Mouse (Mus musculus): ENCODE measurements around the gene Akr1b3. TPM values are rescaled to one million over a fixed set of nuclear protein-coding genes. Genes with fewer than 3 reads are reported as not detected.

Akr1b3 gene
- 188 TPM in 2 replicates for polyA plus RNA-seq (2015; fragmentation: Nextera tagmentation; extraction: Ambion mirVana)

DNA sequence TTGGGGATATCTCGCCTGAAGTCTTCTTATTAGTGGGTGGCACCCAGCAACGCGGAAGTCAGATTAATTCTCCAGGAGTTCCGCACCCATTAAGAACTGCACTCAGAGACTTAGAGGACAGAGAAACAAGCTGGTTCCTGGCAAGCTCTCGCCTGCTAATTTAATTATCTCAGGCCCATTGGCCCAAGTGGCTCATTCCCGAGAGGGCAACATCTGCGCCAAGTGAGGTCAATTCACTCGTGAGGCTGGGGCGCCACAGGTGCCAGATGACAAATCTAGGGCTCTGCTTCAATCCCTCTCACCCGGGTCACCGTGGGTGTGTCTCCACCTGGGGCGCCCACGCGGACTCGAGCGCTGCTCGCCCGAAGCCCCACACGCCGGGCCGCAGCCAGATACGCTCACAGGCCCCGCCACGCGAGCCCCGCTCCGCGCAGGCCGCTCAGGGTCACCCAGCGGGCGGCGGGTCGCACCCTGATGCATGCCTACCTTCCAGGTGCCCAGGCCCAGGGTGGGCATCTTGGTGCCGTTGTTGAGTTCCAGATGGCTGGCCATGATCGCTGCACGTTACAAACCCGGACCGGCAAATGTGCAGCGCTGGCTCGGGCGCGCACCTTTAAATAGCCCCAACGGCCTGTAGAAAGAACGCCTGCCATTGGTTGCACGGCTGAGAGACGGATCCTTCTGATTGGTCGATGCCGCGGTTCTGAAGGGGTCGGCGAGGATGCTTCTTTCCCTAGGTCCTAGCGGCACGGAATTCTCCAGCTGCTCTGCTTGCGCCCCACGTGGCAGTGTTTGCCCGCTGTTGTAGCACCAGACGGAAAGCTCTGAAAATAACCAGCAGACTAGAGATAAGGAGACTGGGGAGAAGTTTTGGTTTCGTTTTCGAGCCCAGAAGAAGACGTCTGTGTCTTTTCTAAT, at the start of gene Akr1b3:
Gene Akr1b3, minus strand, starts transcription at position 625 of the 918 bp plus-strand sequence.
- under 1% methylated on average over 60 of the region's 60 CpGs for WGBS
- Histone ChIP-seq H3K4me2 (replicated peaks; ENCODE audit: low read depth) (peak within 1 kb of the TSS; percentile 98), H3K4me1 (replicated peaks; ENCODE audit: control insufficient read depth, insufficient read depth) (no peaks in the 10 kb centered on the region; the same call in 1 of the 2 replicates), H3K27ac (replicated peaks) (peak within 1 kb of the TSS; percentile 58), H3K36me3 (ENCODE audit: control insufficient read depth, insufficient read depth, low read length) (no peaks in the 10 kb centered on the region), H3K9ac (ENCODE audit: low read length) (peak within 1 kb of the TSS; percentile 76), H3K9me3 (ENCODE audit: control insufficient read depth, low read length) (no peaks in the 10 kb centered on the region), H3K27me3 (ENCODE audit: control insufficient read depth, insufficient read depth, low read length) (no peaks in the 10 kb centered on the region), H3K4me3 (ENCODE audit: low read depth, low read length) (peak within 1 kb of the TSS; percentile 71)
- TF ChIP-seq CTCF (IDR thresholded peaks at IDR 0.05; ENCODE audit: low read depth): peak; percentile 64
- no peak for TF ChIP-seq EP300 (optimal IDR thresholded peaks at IDR 0.05)
- peak; percentile 98 for ATAC-seq (ENCODE audit: low FRiP score, low TSS enrichment)
- DNase-seq (ENCODE audit: low spot score): peak; percentile 92

DNA sequence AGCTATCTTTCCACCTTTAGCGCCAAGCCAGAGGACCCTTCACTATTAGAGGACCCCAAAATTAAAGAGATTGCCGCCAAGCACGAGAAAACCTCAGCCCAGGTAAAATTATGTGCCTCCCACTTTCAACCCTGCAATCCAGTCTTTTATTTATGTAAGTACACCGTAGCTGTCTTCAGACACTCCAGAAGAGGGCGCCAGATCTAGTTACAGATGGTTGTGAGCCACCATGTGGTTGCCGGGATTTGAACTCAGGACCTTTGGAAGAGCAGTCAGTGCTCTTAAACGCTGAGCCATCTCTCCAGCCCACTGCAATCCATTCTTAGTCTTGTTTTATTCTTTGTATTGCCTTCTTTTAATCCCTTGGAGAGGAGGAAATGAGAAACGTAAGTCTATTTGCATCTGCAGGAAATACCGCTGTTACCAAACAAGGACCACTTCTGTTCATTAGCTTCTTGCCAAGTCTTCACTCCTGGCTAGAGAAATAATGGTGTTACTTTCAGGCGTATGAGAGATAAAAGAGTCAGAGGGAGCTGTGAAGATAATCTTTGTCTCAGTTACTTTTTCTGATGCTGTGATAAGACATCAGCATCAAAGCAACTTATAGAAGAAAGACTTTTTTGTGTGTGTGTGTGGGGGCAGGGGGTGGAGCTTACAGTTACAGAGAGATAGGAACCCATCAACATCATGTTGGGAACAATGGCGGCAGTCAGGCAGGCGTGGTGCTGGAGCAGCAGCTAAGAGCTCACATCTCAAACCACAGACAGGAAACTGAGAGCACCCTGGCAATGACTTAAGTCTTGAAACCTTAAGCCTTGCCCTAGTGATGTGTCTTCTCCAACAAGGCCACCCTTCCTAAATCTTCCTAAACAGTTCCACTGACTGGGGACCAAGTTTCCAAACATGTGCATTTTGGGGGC, 47.2 kb upstream of the Akr1b3 start:
- H3K4me2 ChIP-seq (replicated peaks; ENCODE audit: low read depth): no peak overlapping the region
- H3K9ac ChIP-seq (ENCODE audit: low read length): no peak overlapping the region
- no peaks in the 10 kb centered on the region for H3K27me3 ChIP-seq (ENCODE audit: control insufficient read depth, insufficient read depth, low read length)
- WGBS: 84% methylated on average over 12 of the region's 12 CpGs
- H3K9me3 ChIP-seq (ENCODE audit: control insufficient read depth, low read length): no peaks in the 10 kb centered on the region
- no peaks in the 10 kb centered on the region for H3K4me1 ChIP-seq (replicated peaks; ENCODE audit: control insufficient read depth, insufficient read depth)
- TF ChIP-seq CTCF (IDR thresholded peaks at IDR 0.05; ENCODE audit: low read depth) (peak; percentile 31), EP300 (optimal IDR thresholded peaks at IDR 0.05) (no peak)
- no peaks in the 10 kb centered on the region for H3K36me3 ChIP-seq (ENCODE audit: control insufficient read depth, insufficient read depth, low read length)
- H3K27ac ChIP-seq (replicated peaks): no peak overlapping the region
- ATAC-seq (ENCODE audit: low FRiP score, low TSS enrichment): no peak
- no peak overlapping the region for H3K4me3 ChIP-seq (ENCODE audit: low read depth, low read length)
- DNase-seq (ENCODE audit: low spot score): no peak

DNA sequence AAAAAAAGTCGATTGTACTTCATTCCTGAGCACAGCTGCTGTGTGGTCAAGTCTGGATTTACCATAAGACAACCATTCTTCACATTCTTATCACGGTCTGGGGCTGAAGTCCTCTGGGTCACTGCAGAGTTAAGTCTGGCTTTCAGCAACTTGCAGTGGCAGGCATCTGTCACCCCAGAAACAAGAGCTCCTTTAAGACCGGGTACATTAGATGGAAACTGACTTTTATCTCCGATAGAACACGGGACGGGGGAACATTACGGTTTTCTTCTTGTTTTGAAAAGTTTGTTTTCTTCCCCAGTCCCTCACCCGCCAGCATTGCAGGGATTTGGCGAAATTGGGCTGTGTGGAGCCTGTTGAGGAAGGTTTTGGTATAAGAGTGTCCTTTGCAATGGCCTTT, 38.6 kb upstream of the Akr1b3 start:
- ATAC-seq (ENCODE audit: low FRiP score, low TSS enrichment) (no peak), DNase-seq (ENCODE audit: low spot score) (no peak)
- TF ChIP-seq CTCF (IDR thresholded peaks at IDR 0.05; ENCODE audit: low read depth) (no peak), EP300 (optimal IDR thresholded peaks at IDR 0.05) (no peak)
- WGBS: 82% methylated on average over 9 of the region's 9 CpGs
- no peak overlapping the region for H3K4me3 ChIP-seq (ENCODE audit: low read depth, low read length)
- H3K36me3 ChIP-seq (ENCODE audit: control insufficient read depth, insufficient read depth, low read length): no peaks in the 10 kb centered on the region
- H3K4me1 ChIP-seq (replicated peaks; ENCODE audit: control insufficient read depth, insufficient read depth): no peaks in the 10 kb centered on the region
- no peaks in the 10 kb centered on the region for H3K9me3 ChIP-seq (ENCODE audit: control insufficient read depth, low read length)
- no peak overlapping the region for H3K9ac ChIP-seq (ENCODE audit: low read length)
- no peak overlapping the region for H3K4me2 ChIP-seq (replicated peaks; ENCODE audit: low read depth)
- no peaks in the 10 kb centered on the region for H3K27me3 ChIP-seq (ENCODE audit: control insufficient read depth, insufficient read depth, low read length)
- H3K27ac ChIP-seq (replicated peaks): no peak overlapping the region

DNA sequence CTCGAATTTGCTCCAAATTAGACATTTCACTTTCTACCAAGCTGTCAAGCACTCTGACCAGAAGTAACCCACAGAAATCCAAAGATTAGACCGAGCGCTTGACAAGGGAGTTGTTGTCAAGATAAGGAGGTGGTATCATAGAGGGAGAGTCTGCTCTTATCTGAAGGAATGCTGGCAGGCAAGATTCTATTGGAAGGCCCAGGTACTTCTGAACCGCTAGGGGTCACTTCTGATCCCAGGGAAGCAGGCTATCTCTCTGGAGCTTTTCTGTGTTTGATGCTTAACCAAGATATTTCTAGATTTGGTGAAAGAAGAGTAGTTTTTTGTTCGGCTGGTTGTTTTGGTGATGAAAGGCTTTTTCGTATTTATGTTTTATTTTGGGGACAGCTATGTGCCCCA, 38.1 kb upstream of the Akr1b3 start:
- no peaks in the 10 kb centered on the region for H3K36me3 ChIP-seq (ENCODE audit: control insufficient read depth, insufficient read depth, low read length)
- H3K4me3 ChIP-seq (ENCODE audit: low read depth, low read length): no peak overlapping the region
- no peaks in the 10 kb centered on the region for H3K4me1 ChIP-seq (replicated peaks; ENCODE audit: control insufficient read depth, insufficient read depth)
- no peak overlapping the region for H3K27ac ChIP-seq (replicated peaks)
- no peak overlapping the region for H3K9ac ChIP-seq (ENCODE audit: low read length)
- peak; percentile 53 for TF ChIP-seq CTCF (IDR thresholded peaks at IDR 0.05; ENCODE audit: low read depth)
- no peak for TF ChIP-seq EP300 (optimal IDR thresholded peaks at IDR 0.05)
- H3K27me3 ChIP-seq (ENCODE audit: control insufficient read depth, insufficient read depth, low read length): no peaks in the 10 kb centered on the region
- no peak for ATAC-seq (ENCODE audit: low FRiP score, low TSS enrichment)
- H3K9me3 ChIP-seq (ENCODE audit: control insufficient read depth, low read length): no peaks in the 10 kb centered on the region
- no peak for DNase-seq (ENCODE audit: low spot score)
- WGBS: 54% methylated on average over 6 of the region's 6 CpGs
- H3K4me2 ChIP-seq (replicated peaks; ENCODE audit: low read depth): no peak overlapping the region

DNA sequence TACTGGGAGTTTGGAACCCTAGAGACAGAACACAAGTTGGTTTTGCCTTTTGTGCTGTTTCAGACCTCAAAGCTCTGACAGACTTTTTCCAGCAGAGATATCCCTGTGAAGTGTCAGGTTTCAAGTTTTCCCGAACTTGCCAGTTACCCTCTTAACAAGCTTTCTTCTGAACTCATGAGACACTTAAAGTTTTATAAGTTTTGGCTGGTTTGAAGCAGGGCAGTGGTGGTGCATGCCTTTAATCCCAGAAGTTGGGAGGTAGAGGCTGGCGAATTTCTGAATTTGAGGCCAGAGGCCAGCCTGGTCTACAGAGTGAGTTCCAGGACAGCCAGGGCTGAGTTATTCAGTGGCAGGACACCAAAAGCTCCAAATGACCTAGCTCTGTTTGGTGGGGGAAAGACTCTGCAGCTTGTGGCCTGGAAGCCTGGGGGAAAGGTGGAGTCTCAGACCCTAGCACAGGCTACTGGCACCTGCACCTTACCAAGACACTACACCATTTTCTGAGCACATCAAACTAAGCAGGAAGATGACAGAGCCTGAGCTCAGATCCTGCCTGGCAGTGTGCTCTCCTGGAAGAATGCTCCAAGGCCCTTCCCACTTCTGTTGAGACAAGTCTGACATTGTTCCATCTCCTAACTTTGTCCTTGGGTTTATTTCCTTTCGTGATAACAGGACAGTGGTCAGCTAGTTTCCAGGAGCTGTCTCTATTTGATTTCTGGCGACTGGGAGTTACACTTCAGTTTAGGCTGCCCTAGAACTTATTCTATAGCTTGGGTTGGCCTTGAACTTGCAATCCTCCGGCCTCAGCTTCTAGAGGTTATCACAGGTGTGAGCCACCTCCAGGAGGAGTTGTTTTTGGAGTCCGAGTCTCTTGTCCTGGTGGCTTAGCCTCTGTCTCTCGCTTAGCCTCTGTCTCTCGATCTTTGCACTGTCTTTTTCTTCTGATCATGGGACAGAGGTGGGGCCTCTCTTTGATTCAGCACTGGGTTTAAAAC, 37.4 kb upstream of the Akr1b3 start:
- no peaks in the 10 kb centered on the region for H3K4me1 ChIP-seq (replicated peaks; ENCODE audit: control insufficient read depth, insufficient read depth)
- peak overlapping the region; percentile 20; the same call in 1 of the 2 replicates for H3K27ac ChIP-seq (replicated peaks)
- H3K27me3 ChIP-seq (ENCODE audit: control insufficient read depth, insufficient read depth, low read length): no peaks in the 10 kb centered on the region
- no peak overlapping the region for H3K9ac ChIP-seq (ENCODE audit: low read length)
- H3K4me3 ChIP-seq (ENCODE audit: low read depth, low read length): no peak overlapping the region
- TF ChIP-seq CTCF (IDR thresholded peaks at IDR 0.05; ENCODE audit: low read depth) (no peak), EP300 (optimal IDR thresholded peaks at IDR 0.05) (no peak)
- no peaks in the 10 kb centered on the region for H3K9me3 ChIP-seq (ENCODE audit: control insufficient read depth, low read length)
- no peaks in the 10 kb centered on the region for H3K36me3 ChIP-seq (ENCODE audit: control insufficient read depth, insufficient read depth, low read length)
- DNase-seq (ENCODE audit: low spot score) (no peak), ATAC-seq (ENCODE audit: low FRiP score, low TSS enrichment) (no peak)
- peak overlapping the region; percentile 42; the same call in 1 of the 2 replicates for H3K4me2 ChIP-seq (replicated peaks; ENCODE audit: low read depth)
- 69% methylated on average over 8 of the region's 8 CpGs for WGBS

Data from stomach, postnatal 0 days (tissue).